Mouse (Mus musculus): ENCODE measurements around the gene Nectin1. TPM values are rescaled to one million over a fixed set of nuclear protein-coding genes. Genes with fewer than 3 reads are reported as not detected.
A peak's percentile ranks its signal among the peaks of the same experiment; 100 is the strongest.

Gene Nectin1
- total RNA-seq (2014; rRNA removed): 64.7 and 71.6 TPM in 2 replicates
- polyA plus RNA-seq (2015; fragmentation: Nextera tagmentation; extraction: Ambion mirVana): 14.9 and 15.4 TPM in 2 replicates

DNA sequence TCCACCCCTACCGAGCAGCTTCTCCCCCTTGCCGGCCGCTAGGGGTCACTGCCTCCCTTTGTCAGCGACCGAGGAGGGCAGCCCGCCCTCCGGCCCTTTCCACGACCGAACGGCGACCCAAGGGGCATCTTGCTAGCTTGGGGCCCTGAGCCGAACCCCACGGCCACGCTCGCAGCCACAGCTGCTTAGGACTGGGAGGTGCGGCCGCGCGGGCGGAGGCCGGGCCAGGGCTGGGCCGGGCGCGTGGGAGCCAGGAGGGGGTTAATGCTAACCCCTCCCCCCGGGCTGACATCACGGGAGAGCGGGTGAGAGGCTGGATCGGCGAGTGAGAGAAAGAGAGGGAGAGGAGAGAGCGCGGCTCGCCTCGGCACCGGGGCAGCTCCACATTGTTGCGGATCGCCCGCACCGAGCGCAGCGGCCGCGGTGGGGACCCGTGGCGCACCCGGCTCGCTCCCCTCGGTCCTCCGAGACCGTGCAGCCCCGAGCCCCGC is at the start of gene Nectin1:
TSS of gene Nectin1 (plus strand) at position 338 of the 491 bp plus-strand sequence.
- WGBS: under 1% methylated on average over 37 of the region's 51 CpGs
- H3K4me3 ChIP-seq (ENCODE audit: low read depth, low read length): peak within 1 kb of the TSS; percentile 94
- DNase-seq (ENCODE audit: low spot score): peak; percentile 88

DNA sequence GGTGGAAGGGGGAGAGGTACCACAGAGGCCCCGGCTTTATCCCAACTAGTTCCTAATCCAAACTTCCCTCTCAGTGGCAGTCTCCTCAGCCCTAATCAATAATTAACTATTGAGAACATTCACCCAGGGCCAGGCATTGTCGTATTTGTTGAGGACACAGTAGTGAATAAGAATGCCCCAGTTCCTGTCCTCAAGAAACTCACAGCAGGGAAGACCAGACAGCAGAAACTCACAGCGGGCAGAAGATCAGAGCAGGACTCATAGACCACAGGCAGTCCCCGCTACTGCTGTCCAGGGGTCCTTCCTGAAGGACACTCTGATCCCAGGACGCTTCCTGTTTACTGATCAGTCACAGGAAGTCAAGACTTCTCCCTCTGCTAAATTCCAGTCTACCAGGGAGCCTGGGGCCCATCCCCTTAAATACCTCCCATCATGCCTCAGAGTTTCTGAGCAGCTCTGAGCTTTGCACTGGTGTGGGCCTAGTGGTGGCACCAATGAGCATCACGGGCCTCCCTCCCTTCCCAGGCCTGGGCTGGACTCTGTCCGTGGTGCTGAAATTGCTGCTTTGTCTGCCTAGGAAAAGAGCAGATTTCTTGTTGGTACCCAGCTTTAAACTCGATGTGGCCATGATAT is 45.6 kb upstream of the Nectin1 start:
- Histone ChIP-seq H3K36me3 (ENCODE audit: insufficient read depth, low read length) (no peaks in the 10 kb centered on the region), H3K27me3 (ENCODE audit: insufficient read depth, low read length) (no peaks in the 10 kb centered on the region), H3K9me3 (ENCODE audit: low read length) (no peaks in the 10 kb centered on the region), H3K4me2 (ENCODE audit: low read depth, low read length, poor library complexity, severe bottlenecking) (no peak overlapping the region), H3K4me1 (ENCODE audit: insufficient read depth, low read length) (no peaks in the 10 kb centered on the region), H3K9ac (replicated peaks; ENCODE audit: low read length, poor library complexity, severe bottlenecking) (no peak overlapping the region), H3K27ac (ENCODE audit: low read depth, low read length) (no peak overlapping the region), H3K4me3 (ENCODE audit: low read depth, low read length) (no peak overlapping the region)
- ATAC-seq (ENCODE audit: low FRiP score): no peak
- WGBS: 14% methylated on average over 8 of the region's 8 CpGs
- TF ChIP-seq CTCF (IDR thresholded peaks at IDR 0.05): peak; percentile 30
- DNase-seq (ENCODE audit: low spot score): peak; percentile 69

More for the DNA sequence above, at the start of gene Nectin1:
- ATAC-seq (ENCODE audit: low FRiP score): peak; percentile 87
- no peaks in the 10 kb centered on the region for H3K36me3 ChIP-seq (ENCODE audit: insufficient read depth, low read length)
- peak within 1 kb of the TSS; percentile 95 for H3K9ac ChIP-seq (replicated peaks; ENCODE audit: low read length, poor library complexity, severe bottlenecking)
- H3K27me3 ChIP-seq (ENCODE audit: insufficient read depth, low read length): no peaks in the 10 kb centered on the region
- peak within 1 kb of the TSS; percentile 91 for H3K4me2 ChIP-seq (ENCODE audit: low read depth, low read length, poor library complexity, severe bottlenecking)
- H3K4me1 ChIP-seq (ENCODE audit: insufficient read depth, low read length): peaks cover 14% of the 10 kb centered on the region
- peak within 1 kb of the TSS; percentile 92 for H3K27ac ChIP-seq (ENCODE audit: low read depth, low read length)
- peak; percentile 95 for TF ChIP-seq CTCF (IDR thresholded peaks at IDR 0.05)
- no peaks in the 10 kb centered on the region for H3K9me3 ChIP-seq (ENCODE audit: low read length)

GRCm38 (mm10) chr9:43698841-43699240 is 44.9 kb upstream of the Nectin1 start:
- no peaks in the 10 kb centered on the region for H3K4me1 ChIP-seq (ENCODE audit: insufficient read depth, low read length)
- H3K27ac ChIP-seq (ENCODE audit: low read depth, low read length): no peak overlapping the region

GRCm38 (mm10) chr9:43699417-43700225 is 44.2 kb upstream of the Nectin1 start:
- ATAC-seq (ENCODE audit: low FRiP score) (peak; percentile 52; the same call in 1 of the 2 replicates), DNase-seq (ENCODE audit: low spot score) (peak; percentile 78)
- H3K4me2 ChIP-seq (ENCODE audit: low read depth, low read length, poor library complexity, severe bottlenecking): no peak overlapping the region
- H3K27me3 ChIP-seq (ENCODE audit: insufficient read depth, low read length): no peaks in the 10 kb centered on the region
- H3K9me3 ChIP-seq (ENCODE audit: low read length): no peaks in the 10 kb centered on the region
- H3K4me3 ChIP-seq (ENCODE audit: low read depth, low read length): no peak overlapping the region
- H3K9ac ChIP-seq (replicated peaks; ENCODE audit: low read length, poor library complexity, severe bottlenecking): no peak overlapping the region
- H3K36me3 ChIP-seq (ENCODE audit: insufficient read depth, low read length): no peaks in the 10 kb centered on the region
- TF ChIP-seq CTCF (IDR thresholded peaks at IDR 0.05): peak; percentile 40
- H3K4me1 ChIP-seq (ENCODE audit: insufficient read depth, low read length): no peaks in the 10 kb centered on the region
- 41% methylated on average over 11 of the region's 11 CpGs for WGBS
- H3K27ac ChIP-seq (ENCODE audit: low read depth, low read length): no peak overlapping the region

More at GRCm38 (mm10) chr9:43698841-43699240, 44.9 kb upstream of the Nectin1 start:
- ATAC-seq (ENCODE audit: low FRiP score): no peak
- Histone ChIP-seq H3K36me3 (ENCODE audit: insufficient read depth, low read length) (no peaks in the 10 kb centered on the region), H3K9ac (replicated peaks; ENCODE audit: low read length, poor library complexity, severe bottlenecking) (no peak overlapping the region), H3K4me3 (ENCODE audit: low read depth, low read length) (no peak overlapping the region), H3K27me3 (ENCODE audit: insufficient read depth, low read length) (no peaks in the 10 kb centered on the region), H3K9me3 (ENCODE audit: low read length) (no peaks in the 10 kb centered on the region), H3K4me2 (ENCODE audit: low read depth, low read length, poor library complexity, severe bottlenecking) (no peak overlapping the region)
- no peak for TF ChIP-seq CTCF (IDR thresholded peaks at IDR 0.05)
- DNase-seq (ENCODE audit: low spot score): no peak
- WGBS: 75% methylated on average over 10 of the region's 10 CpGs

- Histone ChIP-seq H3K9me3 (ENCODE audit: low read length) (no peaks in the 10 kb centered on the region), H3K4me2 (ENCODE audit: low read depth, low read length, poor library complexity, severe bottlenecking) (no peak overlapping the region), H3K27ac (ENCODE audit: low read depth, low read length) (no peak overlapping the region), H3K36me3 (ENCODE audit: insufficient read depth, low read length) (no peaks in the 10 kb centered on the region), H3K27me3 (ENCODE audit: insufficient read depth, low read length) (no peaks in the 10 kb centered on the region), H3K4me1 (ENCODE audit: insufficient read depth, low read length) (no peaks in the 10 kb centered on the region), H3K4me3 (ENCODE audit: low read depth, low read length) (no peak overlapping the region), H3K9ac (replicated peaks; ENCODE audit: low read length, poor library complexity, severe bottlenecking) (no peak overlapping the region)
- no peak for TF ChIP-seq CTCF (IDR thresholded peaks at IDR 0.05)
- WGBS: 52% methylated on average over 3 of the region's 3 CpGs
- ATAC-seq (ENCODE audit: low FRiP score) (no peak), DNase-seq (ENCODE audit: low spot score) (peak; percentile 37)
Measured at GRCm38 (mm10) chr9:43700226-43700579, 43.6 kb upstream of the Nectin1 start.

DNA sequence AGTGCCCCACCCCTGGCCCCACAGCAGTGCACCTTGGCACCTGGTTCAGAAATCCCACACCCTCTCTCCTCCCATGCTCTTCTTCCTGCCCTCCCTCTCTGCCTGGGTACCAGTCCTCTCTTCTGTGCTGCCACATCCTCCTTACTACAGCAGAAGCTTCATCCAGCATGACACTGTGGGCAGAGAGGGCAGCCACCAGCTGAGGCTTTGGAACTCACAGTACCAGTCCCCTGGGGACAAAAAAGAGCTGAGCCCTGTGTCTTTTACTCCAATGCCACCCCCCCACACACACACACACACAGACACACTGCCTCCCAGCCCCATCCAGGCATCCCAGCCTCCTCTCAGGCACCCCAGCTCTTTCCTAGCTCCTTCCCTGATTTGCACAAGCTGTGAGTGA is 42.0 kb upstream of the Nectin1 start:
- TF ChIP-seq CTCF (IDR thresholded peaks at IDR 0.05): no peak
- Histone ChIP-seq H3K36me3 (ENCODE audit: insufficient read depth, low read length) (no peaks in the 10 kb centered on the region), H3K9me3 (ENCODE audit: low read length) (no peaks in the 10 kb centered on the region), H3K4me2 (ENCODE audit: low read depth, low read length, poor library complexity, severe bottlenecking) (no peak overlapping the region), H3K4me3 (ENCODE audit: low read depth, low read length) (no peak overlapping the region), H3K9ac (replicated peaks; ENCODE audit: low read length, poor library complexity, severe bottlenecking) (no peak overlapping the region), H3K4me1 (ENCODE audit: insufficient read depth, low read length) (no peaks in the 10 kb centered on the region), H3K27ac (ENCODE audit: low read depth, low read length) (no peak overlapping the region), H3K27me3 (ENCODE audit: insufficient read depth, low read length) (no peaks in the 10 kb centered on the region)
- DNase-seq (ENCODE audit: low spot score): no peak
- no peak for ATAC-seq (ENCODE audit: low FRiP score)

All from midbrain, postnatal 0 days (tissue).